Mouse (Mus musculus): ENCODE data around the gene Prdm16.

- no peak for TF ChIP-seq FLI1 (IDR thresholded peaks at IDR 0.05; ENCODE audit: low read length)
- no peak for TF ChIP-seq GATA1 (IDR thresholded peaks at IDR 0.05; ENCODE audit: borderline replicate concordance, low read length)
These were observed 136.0 kb downstream of the Prdm16 start for GRCm38 (mm10) chr4:154500695-154501094.

All from megakaryocyte, embryonic 14.5 days (primary cell).